Mouse (Mus musculus) Muller cell, postnatal 12 days (primary cell): Measurements from ENCODE around the gene Tmem50a.

Source experiments
- DNase-seq: peaks from one replicate; pipeline ENCODE4 v3.0.0-alpha.2; 2015; ENCODE audit errors: inconsistent ontology term

Gene Tmem50a

DNA sequence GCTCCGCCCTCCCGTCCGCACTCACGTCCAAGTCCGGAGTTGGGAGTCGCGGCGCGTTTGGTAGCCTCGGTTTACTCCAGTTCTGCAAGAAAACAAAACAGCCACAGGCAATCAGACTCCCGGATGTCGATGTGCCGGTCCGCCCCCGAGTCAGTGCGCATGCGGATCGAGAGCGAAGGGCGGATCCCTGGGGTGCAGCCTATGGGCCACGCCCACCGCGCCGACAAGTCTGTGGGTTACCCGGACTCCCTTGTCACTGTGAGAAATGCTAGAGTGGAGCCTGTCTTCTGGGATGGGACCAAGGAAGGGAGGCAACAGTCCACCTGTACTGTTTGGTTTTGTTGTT, at the start of gene Tmem50a:
TSS of gene Tmem50a (minus strand) at position 161 of the 346 bp plus-strand sequence.
- peak; percentile 95 for DNase-seq

DNA sequence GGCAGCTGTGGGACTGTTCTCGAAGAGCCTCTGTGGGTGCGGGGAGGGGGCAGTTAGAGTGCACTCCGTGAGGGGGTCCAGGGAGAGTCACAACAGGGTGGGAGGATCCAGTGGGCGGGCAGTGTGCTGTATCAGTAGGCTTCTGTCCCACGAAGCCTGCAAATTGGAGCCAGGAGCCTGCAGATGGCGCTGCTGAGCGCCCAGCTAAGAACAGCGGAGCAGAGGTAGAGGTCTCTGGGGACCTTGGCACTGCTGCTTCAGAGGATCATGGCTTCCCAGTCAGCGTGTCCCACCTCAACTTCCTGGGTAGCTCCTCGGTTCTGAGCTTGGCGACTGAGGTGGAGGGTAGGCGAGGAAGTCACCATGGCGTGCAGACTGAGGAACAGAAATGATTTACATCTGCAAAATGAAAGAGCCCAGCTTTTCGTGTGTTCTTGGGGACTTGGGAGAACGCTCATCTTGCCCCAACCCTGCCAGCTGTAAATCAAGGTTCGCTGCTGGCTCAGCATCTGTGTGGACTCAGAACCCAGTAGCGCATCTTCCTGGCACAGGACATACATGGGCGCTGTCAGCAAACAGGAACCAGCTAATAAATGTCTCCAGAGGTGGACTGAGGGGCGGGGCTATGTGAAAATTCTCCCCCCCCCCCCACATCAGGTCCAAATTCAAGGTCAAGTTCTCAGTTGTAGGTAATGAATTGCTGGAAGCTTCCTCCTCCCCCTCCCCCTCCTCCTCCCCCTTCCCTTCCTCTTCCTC, 48.4 kb upstream of the Tmem50a start:
- DNase-seq: no peak

DNA sequence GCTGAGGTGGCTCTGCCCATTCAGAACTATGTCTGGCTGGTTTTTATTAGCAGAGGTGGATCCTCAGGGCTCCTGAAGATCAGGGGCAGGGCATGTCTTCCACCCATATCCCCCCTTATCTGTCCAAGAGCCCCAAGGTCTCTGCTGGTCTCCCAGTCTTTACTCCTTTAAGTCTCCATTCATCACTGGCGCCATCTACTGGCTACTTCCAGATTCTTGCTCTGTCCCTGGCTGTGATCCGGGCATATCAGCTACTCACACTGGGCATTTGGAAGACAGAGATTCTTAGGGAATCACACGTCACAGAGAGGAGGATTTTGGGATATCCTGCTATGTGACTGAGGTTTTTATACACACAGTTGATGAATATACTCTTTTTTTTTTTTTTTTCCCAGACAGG, 41.5 kb upstream of the Tmem50a start:
- DNase-seq: no peak

DNA sequence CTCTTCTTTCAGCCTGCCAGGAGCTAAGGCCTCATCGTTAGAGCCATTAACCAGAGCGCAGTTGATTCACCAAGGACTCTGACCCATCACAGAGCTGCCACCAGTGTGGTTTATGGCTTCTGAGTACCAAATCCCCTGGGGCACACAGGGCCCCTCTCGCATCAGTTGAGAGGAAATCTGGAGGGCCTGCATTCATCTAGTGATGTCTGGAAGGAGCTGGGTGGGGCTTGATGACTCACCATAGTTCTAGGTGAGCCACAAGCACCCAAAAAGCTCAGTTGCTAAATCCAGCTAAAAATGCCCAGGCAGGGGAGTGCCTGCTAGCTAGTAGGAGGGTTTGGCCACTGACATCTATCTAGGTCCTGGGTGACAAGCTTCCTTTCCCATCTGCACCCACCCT, 41.0 kb upstream of the Tmem50a start:
- no peak for DNase-seq

DNA sequence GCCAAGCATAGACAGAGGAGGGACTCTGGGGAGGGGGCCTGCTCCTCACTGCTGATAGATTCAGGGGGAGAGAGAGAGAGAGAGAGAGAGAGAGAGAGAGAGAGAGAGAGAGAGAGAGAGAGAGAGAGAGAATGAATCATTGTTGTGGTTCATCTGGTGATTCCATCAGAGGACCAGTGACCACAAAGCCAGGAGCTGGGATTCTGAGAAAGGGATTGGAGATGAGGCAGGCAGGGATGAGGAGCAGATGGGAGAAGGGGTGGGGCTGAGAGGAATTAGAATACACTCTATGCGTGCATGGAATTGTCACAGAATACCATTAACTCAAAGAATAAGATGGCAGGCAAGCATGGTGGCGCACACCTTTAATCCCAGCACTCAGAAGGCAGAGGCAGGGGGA, 40.4 kb upstream of the Tmem50a start:
- no peak for DNase-seq

DNA sequence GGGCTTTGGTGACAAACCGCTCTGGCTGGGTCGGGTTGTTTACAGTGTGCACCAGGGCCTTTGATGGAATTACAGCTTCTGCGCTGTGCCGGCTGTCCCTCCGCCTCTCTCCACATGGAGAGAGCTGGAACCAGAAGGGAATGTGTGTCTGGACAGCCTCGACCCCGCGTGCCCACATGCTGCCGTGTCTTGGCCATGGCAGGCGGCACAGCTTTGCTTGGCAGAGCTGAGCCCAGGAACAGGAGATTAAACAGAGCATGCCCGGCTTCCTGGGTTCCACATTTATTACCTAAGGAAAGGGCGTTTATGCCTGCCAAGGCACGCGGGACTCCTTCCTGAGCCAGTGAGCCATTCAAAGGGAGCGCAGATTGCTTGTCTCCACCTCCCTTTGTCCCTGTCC, 39.6 kb upstream of the Tmem50a start:
- DNase-seq: no peak

DNA sequence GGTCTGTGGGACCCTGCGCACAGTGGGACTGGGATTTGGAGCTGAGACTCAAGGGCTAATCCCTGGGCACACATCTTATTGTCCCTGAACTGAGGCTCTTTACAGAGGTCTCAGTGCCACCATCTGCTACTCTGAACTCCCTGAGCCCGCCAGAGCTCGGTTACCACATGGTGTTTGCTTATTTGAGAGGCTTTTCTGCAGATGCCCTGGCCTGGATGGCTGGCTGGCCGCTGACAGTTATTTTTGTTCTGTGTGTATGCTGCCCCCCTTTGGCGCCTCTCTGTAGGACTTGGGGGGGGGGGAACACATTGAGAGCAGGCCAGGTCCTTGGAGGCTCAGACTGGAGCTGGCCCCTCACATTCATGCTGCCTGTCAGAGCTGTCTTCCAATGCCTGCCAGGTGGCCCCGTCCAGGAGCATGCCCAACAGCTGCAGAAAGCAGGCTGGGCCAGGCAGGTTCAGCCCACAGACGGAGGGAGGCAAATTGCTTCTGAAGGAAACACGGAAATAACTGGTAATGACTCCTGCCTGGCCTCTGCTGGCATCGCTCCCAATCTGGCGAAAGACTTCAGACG, 35.8 kb upstream of the Tmem50a start:
- peak; percentile 60 for DNase-seq

DNA sequence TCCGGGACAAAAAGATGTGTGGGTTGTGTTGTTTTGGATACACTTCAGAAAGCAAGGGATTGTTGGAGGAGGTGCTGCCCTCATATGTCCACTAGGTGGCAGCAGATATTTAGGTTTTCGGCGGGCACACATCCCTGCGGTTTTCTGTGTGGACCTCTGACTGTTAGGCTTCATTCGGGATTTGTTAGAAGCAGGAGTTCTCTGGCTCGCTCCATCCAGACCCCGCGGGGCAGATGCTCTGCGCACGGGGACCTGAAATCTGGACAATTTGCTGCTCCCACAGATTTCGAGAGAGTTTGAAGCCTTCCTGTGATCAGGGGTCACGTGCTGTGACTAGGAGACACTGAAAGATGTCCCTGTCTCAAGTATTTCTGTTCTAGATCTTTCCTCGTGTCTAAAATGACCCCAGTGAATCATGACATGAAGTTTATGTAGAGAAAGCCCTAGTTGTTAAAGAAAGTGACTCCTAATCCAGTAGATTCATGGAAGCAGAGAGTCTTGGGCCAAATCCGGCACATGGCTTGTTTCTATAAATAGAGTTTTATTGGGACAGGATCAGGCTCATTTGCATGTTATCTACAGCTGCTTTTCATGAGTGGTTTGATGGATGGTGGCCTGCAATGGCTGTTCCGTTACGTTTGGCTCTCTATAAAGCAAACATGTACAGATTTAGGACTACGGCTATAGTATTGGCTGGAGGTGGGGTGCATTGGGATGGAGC, 31.4 kb upstream of the Tmem50a start:
- peak; percentile 69 for DNase-seq

DNA sequence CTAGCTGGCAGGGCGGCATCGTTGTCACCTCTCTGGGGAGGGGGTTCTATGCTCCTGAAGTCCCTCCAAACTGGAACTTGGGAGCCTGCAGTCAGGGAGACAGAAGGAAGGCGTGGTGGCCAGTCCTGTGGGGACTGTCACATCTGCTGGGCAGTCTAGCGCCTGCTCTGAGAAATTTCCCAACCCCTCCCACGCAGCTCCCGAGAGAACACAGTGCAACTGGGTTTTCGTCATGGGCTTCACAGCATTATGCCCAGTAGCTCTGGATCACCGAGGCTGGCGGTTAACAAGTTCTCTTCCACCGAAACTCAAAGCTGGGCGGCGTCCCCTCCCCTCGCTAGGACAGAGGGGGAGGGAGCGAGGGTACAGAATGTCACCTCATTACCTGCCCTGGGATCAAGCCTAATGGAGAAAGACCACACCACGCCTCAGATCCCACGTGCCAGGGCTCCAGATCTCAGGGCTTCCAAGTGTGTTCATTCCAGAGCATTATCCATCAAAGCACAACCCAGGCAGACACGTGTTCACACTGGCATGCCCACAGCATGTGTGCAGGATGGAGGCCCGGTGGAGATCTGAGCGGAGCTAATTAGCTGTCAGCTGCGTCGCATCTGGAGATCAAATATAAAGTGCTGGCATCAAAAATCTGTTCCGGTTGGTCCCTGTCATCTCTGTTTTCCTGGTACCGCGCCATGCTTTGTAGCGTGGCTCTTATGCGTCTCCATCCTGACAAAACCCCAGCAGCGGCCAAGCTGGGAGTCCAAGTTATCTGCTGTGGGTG, 29.1 kb upstream of the Tmem50a start:
- DNase-seq: peak; percentile 33

DNA sequence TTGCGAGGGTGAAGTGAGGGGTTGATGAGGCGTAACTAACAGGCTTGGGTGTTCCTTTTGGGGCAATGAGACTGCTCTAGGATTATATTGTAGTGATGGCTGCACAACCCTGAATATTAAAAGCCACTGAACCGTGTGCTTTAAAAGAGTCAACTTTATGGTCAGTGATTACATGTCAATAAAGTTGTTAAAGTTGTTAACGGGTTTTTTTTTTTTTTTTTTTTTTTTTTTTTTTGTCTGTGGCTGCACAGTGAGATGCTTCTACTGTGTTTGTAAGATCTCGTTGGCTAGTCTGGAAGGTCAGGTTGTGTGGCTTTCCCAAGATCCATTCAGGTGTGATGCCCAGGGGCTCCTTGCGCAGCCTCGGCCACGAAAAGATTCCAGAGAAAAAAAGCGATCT, 25.1 kb upstream of the Tmem50a start:
- no peak for DNase-seq

DNA sequence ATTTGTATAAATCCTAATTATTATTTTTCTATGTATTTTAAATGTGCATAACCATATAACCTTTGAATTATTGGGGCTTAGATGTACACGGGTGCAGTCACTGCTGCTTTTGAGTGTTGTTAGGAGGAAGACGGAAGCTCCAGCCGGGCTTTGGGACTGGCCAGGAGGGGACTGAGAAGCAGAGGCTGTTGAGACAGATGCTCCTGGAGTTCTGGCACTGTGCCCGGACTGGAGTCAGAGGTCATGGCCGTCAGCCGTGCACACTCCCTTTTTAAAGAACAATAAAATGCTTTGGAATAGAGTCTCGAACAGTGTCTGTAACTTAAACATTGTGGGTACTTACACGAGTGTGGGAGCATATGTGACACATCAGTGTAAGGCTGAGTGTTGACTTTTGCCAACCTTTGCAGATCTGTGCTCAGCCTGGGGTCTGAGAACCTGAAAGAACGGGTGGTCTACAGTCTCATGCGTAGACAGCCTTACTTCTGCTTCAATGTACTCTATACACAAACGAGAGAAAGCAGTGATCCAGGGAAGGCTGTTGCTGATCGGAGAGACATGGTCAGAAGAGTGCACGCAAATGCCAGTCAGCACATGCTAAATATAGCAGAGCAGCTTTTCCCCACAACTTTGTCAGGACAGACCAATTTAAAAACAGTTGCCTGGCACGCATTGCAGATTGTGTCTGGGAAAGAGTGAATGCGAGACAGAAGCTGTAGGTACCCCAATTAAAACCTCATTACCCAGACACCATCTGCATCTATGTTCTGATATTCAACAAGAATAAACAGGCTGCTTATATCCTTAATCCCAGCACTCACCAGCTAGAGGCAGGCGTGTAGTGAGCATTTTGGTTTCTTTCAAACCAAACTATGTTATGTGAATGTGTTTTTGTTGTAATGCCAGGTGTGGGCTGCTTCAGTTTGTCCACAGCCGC, 22.7 kb upstream of the Tmem50a start:
- no peak for DNase-seq

DNA sequence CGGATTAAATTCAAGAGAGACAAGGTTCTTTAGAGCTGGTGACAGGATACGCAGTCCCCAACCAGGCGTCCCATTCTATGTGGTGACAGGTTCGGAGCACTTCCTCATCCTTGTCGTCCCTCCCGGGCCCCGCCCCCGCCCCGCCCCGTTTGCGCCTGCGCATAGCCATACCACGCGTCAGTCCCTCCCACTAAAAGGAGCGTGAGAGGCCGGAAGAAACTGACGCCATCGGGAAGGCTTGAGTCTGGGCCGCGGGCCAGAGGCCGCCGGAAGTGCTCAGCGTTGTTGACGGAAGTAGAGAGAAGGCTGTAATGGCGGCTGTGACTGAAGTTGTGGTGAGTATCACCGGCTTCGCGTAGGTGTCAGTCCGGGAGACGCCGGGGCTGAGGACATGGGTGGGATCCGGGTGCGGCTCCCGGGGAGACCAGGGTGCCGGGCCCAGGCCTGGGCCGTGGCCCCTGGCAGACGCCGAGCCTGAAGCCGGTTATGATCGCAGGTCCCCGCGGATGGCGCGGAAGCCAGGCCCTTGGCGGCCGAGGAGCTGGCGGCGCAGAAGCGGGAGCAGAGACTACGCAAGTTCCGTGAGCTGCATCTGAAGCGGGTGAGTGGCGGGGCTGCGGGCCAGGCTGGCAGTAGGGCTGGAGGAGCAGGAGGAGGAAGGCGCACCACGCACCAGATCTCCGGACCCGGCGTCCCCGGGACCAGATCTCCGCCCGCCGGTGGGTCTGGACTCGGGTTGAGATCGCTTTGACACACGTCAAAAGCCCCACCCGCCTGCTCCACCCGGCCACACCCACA, 16.1 kb upstream of the Tmem50a start, which contains the start of gene Syf2:
TSS of gene Syf2 (plus strand) at position 215 of the 798 bp plus-strand sequence.
- DNase-seq: peak; percentile 99

DNA sequence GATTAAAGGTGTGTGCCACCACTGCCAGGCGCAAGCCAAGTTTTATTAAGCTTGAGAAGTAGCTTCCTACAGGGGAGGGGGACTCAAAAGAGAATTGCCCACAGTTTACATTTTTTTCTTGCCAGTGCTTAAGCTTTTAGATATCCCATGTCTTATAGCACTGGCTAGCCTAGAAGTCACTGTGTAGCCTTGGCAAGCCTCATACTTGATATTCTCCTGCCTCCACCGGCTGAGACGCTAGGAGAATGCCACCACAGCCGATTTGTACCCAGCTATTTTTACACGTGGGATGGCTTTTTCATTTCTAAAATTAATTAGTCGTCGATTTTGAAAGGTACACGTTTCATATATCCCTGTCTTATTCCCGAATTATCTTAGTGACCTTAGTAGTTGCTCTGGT, 15.4 kb upstream of the Tmem50a start:
- DNase-seq: no peak

DNA sequence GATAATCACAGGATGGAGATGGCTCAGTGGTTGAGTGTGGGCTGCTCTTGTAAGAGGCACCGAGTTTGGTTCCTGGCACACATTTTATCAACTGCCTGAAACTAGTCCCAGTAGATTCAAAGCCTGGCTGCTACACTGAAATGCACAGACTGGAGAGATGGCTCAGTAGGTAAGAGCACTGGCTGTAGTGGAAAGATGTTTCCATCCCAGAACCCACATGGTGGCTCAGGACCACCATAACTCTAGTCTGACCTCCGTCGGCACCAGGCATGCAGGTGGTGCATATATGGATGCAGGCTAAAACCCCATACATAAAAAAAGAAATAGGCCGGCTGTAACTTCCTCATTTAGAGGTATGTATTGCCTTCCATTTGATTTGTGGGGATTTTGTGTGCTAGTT, 14.7 kb upstream of the Tmem50a start:
- DNase-seq: no peak

DNA sequence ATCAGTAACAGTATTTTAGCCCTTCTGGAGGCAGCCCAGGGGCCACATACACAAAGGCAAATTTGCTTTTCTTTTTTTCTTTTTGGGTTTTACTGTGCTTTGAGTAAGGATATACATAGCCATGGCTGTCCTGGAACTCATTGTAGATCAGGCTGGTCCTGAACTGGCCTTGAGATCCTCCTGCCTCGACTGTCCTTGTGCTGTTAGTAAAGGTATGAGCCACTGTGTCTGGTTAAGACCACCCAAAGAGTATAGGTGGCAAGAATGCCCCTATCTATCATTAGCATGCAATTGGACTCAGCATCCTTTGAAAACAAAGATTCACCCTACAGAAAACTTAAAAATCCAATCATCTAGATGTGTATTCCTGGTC, 13.6 kb upstream of the Tmem50a start:
- no peak for DNase-seq

DNA sequence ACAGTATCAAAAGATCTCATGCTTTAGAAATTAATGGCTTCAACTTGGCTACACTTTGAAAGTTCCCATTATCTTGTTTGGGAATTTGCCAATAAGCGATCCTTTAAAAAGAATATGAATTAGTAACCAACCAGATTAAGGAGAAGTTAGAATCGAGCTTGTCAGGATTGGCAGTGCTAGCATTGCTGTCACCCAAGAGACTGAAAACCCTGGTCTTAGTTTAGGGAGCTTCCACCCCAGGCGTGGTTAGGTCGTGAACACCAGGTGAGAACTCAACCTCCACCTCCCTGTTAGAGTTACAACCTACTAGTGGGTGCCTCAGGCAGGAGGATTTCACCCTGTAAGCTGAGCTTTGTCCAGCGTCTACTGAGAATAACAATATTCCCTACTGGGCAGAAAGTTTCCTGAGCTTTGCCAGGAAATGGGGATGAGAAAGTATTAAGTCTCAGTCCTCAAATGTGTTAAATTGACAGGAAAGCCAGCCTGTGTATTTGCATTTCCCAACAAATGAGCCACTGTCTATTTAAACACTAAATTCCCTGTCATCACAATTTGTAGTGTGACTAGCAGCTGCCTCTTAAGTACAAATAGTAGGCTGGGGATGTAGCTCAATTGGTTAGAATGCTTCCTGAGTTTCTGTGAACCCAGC, 13.1 kb upstream of the Tmem50a start:
- DNase-seq: no peak

DNA sequence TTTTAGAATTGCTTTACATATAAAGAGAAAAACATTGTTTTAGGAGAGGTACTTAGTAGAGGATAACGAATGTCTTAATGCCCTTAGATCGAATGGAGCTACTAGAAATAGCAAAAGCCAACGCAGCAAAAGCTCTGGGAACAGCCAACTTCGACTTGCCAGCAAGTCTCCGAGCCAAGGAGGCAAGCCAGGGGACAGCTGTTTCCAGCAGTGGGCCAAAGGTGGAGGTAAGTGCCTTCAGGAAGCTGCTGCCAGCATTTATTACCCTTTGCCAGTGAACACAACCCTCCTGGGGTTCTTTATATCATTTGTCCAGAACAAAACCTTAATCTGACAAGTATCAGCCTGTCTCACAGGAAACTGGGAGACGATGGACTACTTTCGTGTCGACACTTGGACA, 10.4 kb upstream of the Tmem50a start:
- DNase-seq: no peak

DNA sequence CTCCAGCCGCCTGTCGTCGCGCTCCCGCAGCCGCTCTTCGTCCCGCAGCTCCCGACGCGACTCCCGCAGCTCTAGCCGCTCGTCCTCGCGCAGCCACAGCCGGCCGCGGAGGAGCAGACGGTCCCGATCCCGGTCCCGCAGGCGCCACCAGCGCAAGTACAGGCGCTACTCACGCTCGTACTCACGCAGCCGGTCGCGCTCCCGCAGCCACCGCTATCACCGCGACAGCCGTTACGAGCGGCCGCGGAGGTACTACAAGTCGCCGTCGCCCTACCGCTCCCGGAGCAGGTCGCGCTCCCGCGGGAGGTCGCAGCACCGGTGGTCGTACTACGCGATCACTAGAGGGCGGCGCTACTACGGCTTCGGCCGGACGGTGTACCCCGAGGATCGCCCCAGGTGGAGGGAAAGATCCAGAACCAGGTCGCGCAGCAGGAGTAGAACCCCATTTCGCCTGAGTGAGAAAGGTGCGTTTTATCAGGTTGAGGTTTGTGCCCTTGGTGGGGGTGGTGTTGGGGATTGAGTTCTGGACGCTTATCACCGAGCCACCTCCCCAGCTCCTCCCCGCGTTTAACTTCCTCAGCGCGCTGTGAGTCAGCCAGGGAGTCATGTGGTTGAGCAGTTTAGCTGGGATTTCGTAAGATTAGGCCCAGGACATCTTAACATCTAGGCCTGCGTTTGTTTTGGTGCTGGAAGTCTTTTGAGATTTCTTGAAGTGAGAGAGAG, 9.4 kb upstream of the Tmem50a start:
- DNase-seq: peak; percentile 81
